Mouse (Mus musculus) thymus, postnatal 0 days (tissue): Measurements from ENCODE around the gene Prkg1. TPM values are rescaled to one million over a fixed set of nuclear protein-coding genes. Genes with fewer than 3 reads are reported as not detected.

Experiments used
- polyA plus RNA-seq: library from polyadenylated mRNA; unstranded; fragments of >200 nt; fragmentation: Nextera tagmentation; extraction: Ambion mirVana; gene quantifications from 2 replicates; pipeline ENCODE4 v1.2.1, GENCODE M21; 2015

Gene Prkg1
- polyA plus RNA-seq, 1 experiment from 2014 or later = 0.27 TPM

Other genes with a start within 250 kb of the Prkg1 start
- not detected in 2 replicates for gene A1cf, start 103.7 kb upstream of the Prkg1 start, polyA plus RNA-seq